Mouse (Mus musculus) layer of hippocampus, postnatal 25 days (tissue): Measurements from ENCODE around the gene AC134908.4. TPM values are rescaled to one million over a fixed set of nuclear protein-coding genes. Genes with fewer than 3 reads are reported as not detected.
"Not testable (repeated sequence)": the region's sequence is repeated elsewhere in the genome, so short reads cannot be mapped to it uniquely, and the experiment has no call there.

ENCODE experiments used
- DNase-seq, 2 experiments: peaks; one replicate each; pipeline ENCODE4 v3.0.0; 2022; ENCODE audit warnings: mixed read lengths in 2 of 2, low spot score in 1 of 2; ENCODE audit errors: extremely low spot score in 1 of 2
- total RNA-seq, 2 experiments: library from RNA; stranded (reverse); gene quantifications; 2 replicates each; pipeline ENCODE4 v1.2.3; 2021

The AC134908.4 gene
- total RNA-seq, 2 experiments from 2014 or later = 1.6 to 3.5 TPM

- DNase-seq = no peak
Observed at GRCm38 (mm10) chr17:25781339-25781738, 14.1 kb downstream of the AC134908.4 start.

- no peak for DNase-seq
Observed at GRCm38 (mm10) chr17:25777948-25778347, 17.5 kb downstream of the AC134908.4 start.

DNA sequence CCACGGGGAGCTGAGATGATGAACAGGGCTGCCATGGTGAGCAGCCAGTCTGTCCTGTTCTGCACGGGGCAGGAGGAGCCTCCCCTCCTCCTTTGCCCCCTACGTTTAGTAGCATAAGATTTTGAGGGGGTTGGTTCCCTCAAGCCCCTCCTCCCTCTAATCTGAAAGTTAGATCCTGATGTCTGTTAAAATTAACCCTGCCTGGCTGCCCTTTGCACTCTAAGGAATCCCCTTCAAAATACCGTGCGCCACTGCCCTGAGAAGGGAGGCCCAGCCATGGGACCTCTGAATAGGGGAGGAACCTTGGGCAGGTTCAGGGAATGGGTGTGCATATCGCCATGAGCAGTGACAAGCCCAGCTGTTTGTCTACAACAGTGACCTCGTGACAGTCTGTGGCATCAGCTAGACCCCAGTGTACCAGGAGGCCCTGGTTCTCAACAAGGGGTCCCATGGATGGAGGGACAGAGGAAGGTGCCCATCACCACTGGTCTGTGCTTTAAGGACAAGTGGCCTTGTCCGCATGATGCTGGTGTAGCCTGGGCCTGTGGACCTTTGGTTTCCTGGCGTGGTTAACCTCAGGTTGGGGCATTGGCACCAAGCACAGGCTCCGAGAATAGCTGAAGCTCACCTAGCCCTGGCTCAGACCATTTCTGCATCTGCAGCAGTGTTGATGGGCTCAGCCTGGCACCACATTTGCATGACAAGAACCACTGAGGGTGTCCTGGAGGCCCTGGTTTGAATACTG is 20.0 kb downstream of the AC134908.4 start:
- no peak for DNase-seq

GRCm38 (mm10) chr17:25773549-25774120 is 21.8 kb downstream of the AC134908.4 start, which contains the start of gene Narfl:
TSS of gene Narfl (plus strand) at chr17:25773776.
- DNase-seq = peak; percentile 99 to 100

GRCm38 (mm10) chr17:25769331-25769730 is 26.1 kb downstream of the AC134908.4 start:
- DNase-seq = no peak

GRCm38 (mm10) chr17:25765886-25766285 is 29.6 kb downstream of the AC134908.4 start:
- DNase-seq = no peak

DNA sequence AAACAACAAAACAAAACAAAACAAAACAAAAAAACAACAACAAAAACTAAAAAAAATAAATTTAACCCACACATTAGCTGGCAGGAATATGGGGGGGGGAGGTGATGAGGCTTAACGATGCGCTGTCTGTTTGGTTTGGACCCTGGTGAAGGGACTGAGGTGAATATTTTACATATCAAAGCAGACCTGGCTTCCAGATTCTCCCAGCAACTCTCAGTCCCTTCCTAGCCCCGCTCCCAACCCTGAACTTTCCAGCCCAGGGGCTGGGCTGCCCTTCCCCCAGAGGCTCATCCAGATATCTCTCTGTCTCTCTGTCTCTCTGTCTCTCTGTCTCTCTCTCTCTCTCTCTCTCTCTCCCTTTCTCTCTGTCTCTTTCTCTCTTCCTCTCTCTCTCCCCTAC is 32.9 kb downstream of the AC134908.4 start:
- no peak for DNase-seq

- no peak for DNase-seq
Observed at GRCm38 (mm10) chr17:25761561-25761970, 33.9 kb downstream of the AC134908.4 start.

DNA sequence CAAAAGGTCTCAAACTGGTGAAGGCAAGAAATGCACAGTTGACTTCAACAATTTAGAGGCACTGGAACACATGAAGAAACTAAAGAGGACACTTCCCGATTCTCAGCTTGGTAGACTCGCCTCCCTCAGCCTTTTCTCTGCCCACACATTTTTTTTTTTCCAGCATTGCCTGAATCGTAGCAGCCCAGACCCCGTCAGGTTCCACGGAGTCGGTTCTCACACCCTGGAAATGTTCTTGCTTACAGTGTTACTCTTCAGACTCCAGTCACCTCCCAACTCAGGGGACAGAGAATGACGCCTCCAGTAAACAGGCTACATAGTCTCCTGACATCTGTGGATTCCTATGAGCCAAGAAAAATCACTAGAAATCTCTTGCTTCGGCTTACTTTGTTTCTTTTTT is 35.3 kb downstream of the AC134908.4 start:
- DNase-seq = no peak

GRCm38 (mm10) chr17:25757691-25758090 is 37.8 kb downstream of the AC134908.4 start:
- DNase-seq = no peak

- no peak for DNase-seq
Observed at GRCm38 (mm10) chr17:25756378-25757242, 38.8 kb downstream of the AC134908.4 start.

- no peak for DNase-seq
Observed at GRCm38 (mm10) chr17:25755627-25756377, 39.7 kb downstream of the AC134908.4 start.

DNA sequence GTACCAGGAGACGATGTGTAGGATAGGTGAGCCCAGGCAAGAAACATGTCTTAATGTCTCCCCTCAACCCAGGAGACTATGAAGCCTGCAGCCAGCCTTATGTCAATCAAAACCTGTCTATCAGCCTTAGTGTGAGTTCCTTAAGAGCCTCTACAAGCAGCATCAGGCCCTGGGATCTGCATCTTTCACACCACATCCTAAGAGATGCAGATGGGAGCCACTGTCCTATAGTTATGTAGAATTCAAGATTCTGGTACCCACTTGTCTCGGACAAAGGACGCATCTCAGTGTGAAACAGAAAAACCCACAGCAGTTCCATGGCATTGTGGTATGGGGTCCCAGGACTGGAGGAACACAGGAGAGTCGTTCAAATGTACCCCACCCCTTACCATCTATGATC is 40.4 kb downstream of the AC134908.4 start:
- DNase-seq = no peak

DNA sequence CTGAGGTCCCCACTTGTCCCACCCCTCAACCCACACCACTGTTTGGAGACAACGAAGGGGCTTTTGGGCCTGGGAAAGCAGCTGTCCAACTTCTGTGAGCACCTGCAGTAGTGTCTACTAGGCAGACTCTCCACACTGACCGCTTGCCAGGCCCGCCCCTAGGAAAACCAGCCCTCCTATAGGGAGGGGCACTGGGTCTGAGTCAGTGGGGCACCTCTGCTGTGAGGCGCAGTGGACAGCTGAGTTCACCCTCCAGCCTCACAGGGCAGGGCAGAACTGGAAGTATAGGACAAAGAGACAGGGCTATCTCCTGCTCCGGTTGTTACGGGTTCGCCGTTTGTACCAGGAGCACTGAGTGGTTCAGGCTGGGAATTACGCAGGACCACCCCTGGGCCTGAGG is 41.2 kb downstream of the AC134908.4 start, which contains the start of gene Msln:
Gene Msln, minus strand, starts transcription at position 138 of the 400 bp plus-strand sequence.
- no peak for DNase-seq

- peak in 1 of 2 experiments; percentile 51 for DNase-seq
Observed at GRCm38 (mm10) chr17:25751446-25751845, 44.0 kb downstream of the AC134908.4 start.

DNA sequence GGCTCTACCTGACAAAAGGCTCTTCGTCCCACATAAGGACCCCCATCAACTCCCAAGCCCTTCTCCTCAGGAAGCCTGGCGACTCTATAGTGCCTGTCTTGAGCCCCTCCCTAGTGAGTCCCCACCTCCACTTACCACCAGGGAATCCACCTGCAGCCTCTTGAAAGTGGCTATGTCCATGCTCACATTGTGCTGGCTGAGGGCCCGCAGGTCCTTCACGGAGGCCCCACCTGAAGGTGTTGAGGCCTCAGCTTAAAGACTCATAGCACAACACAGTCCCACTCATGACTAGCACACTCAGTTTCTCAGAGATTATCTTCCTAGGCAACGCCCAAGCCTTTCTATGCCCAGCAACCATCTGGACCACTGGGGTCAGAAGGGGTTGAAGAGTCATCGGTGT is 46.1 kb downstream of the AC134908.4 start:
- DNase-seq = no peak

- DNase-seq = no peak
Observed at GRCm38 (mm10) chr17:25748238-25748637, 47.2 kb downstream of the AC134908.4 start.

- no peak for DNase-seq
Observed at GRCm38 (mm10) chr17:25744311-25744710, 51.1 kb downstream of the AC134908.4 start.

- no peak for DNase-seq
Observed at GRCm38 (mm10) chr17:25743831-25744230, 51.6 kb downstream of the AC134908.4 start.

GRCm38 (mm10) chr17:25741471-25741870 is 54.0 kb downstream of the AC134908.4 start:
- DNase-seq = not testable (repeated sequence)
